ENCODE assay signal across 9 mouse cellular contexts in the genomic region with DNA sequence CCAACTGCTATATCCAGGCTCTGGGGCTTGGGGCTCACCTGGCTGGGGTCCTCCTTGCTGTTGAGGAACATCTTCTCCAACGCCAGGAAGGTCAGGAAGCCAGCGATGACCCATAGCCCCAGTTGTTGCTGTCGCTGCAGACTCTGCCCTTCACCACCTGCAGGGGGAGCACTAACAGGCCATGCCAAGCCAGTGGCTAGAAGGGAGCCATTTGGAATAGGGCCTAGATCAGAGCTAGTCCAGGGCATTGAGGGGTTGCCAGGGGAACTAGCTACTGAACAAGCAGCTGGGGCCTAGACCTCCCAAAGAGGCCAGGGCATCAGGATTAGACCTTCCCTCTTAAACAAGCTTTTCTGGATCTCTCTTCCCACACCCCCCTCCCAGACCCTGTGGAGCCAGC. TPM values are rescaled to one million over a fixed set of nuclear protein-coding genes. Genes with fewer than 3 reads are reported as not detected.
DNase-seq lines count a peak whose midpoint lies in the region; ATAC-seq and TF ChIP-seq lines count a peak whose summit lies in the region.
"Had no signal": no experiment of that assay in that cellular context is flagged by ENCODE, and none has a peak within 500 bp of the region (broad histone marks: within the 10 kb centered on the region; RNA-seq: fewer than 3 reads in every experiment).

No protein-coding gene starts in this region.

- no peak for ATAC-seq in midbrain, embryonic 14.5 days (ENCODE audit: low FRiP score, low TSS enrichment)
- no peak for ATAC-seq in midbrain, embryonic 13.5 days
- no peak for ATAC-seq in kidney, postnatal 0 days (replicated peaks; ENCODE audit: low FRiP score, low read depth)
- ATAC-seq: Patski had no signal

- H3K4me2 ChIP-seq in midbrain, embryonic 14.5 days (ENCODE audit: low read length) = no peak overlapping the region
- no peak overlapping the region for H3K4me2 ChIP-seq in midbrain, embryonic 13.5 days (replicated peaks)
- no peak overlapping the region for H3K4me2 ChIP-seq in kidney, postnatal 0 days (ENCODE audit: low read length)
- no peak overlapping the region for H3K4me2 ChIP-seq in myocyte (ENCODE audit: low read depth)

- peak; percentile 68 for TF ChIP-seq CTCF in brain, embryonic 14.5 days (IDR thresholded peaks at IDR 0.05; ENCODE audit: borderline replicate concordance, extremely low read depth, insufficient read depth, insufficient read length)
- peak; percentile 74 for TF ChIP-seq CTCF in kidney, postnatal 0 days (IDR thresholded peaks at IDR 0.05; ENCODE audit: low read depth)

- WGBS in midbrain, embryonic 14.5 days = 47% methylated on average over 3 of the region's 3 CpGs
- 46% methylated on average over 3 of the region's 3 CpGs for WGBS in midbrain, embryonic 13.5 days
- WGBS in kidney, postnatal 0 days = 43% methylated on average over 3 of the region's 3 CpGs

- H3ac ChIP-seq in myocyte (ENCODE audit: control insufficient read depth, insufficient read length) = no peak overlapping the region

- H3K27me3 ChIP-seq in midbrain, embryonic 14.5 days (ENCODE audit: control insufficient read depth, insufficient read depth, low read length) = no peaks in the 10 kb centered on the region
- no peaks in the 10 kb centered on the region for H3K27me3 ChIP-seq in midbrain, embryonic 13.5 days
- H3K27me3 ChIP-seq in kidney, postnatal 0 days (ENCODE audit: insufficient read depth, low read length) = no peaks in the 10 kb centered on the region
- H3K27me3 ChIP-seq in myocyte (ENCODE audit: control insufficient read depth, insufficient read depth, insufficient read length) = no peaks in the 10 kb centered on the region
- H3K27me3 ChIP-seq: Patski had no signal

- no peak for TF ChIP-seq POLR2A in brain, embryonic 14.5 days (IDR thresholded peaks at IDR 0.05; ENCODE audit: borderline replicate concordance, extremely low read depth, insufficient read depth, insufficient read length, poor library complexity, severe bottlenecking)
- TF ChIP-seq POLR2A in myocyte (IDR thresholded peaks at IDR 0.05; ENCODE audit: insufficient read length, low read depth) = no peak

- no peaks in the 10 kb centered on the region for H3K79me2 ChIP-seq in myocyte (ENCODE audit: control insufficient read depth, insufficient read depth)

- peaks cover 15% of the 10 kb centered on the region for H3K4me1 ChIP-seq in midbrain, embryonic 14.5 days (ENCODE audit: control insufficient read depth, insufficient read depth, low read length)
- peaks cover 18% of the 10 kb centered on the region for H3K4me1 ChIP-seq in midbrain, embryonic 13.5 days (replicated peaks)
- H3K4me1 ChIP-seq in kidney, postnatal 0 days (replicated peaks; ENCODE audit: insufficient read depth, low read length) = peaks cover 11% of the 10 kb centered on the region; the same call in 1 of the 2 replicates

- DNase-seq in cerebellum, adult 18-20 months = peak; percentile 51 to 53
- no peak for DNase-seq in cerebellum, adult 11-12 months
- DNase-seq in midbrain, embryonic 14.5 days = peak; percentile 58
- peak; percentile 63 for DNase-seq in brain, embryonic 14.5 days (ENCODE audit: low read depth)
- DNase-seq in kidney, postnatal 0 days (ENCODE audit: low spot score) = peak; percentile 50
- DNase-seq in ovary, adult 18-20 months (ENCODE audit: low spot score) = no peak

- H3K9me3 ChIP-seq in midbrain, embryonic 14.5 days (ENCODE audit: control insufficient read depth, low read length) = no peaks in the 10 kb centered on the region
- no peaks in the 10 kb centered on the region for H3K9me3 ChIP-seq in midbrain, embryonic 13.5 days
- H3K9me3 ChIP-seq in kidney, postnatal 0 days (replicated peaks; ENCODE audit: low read length) = no peaks in the 10 kb centered on the region

- H3K9ac ChIP-seq in midbrain, embryonic 14.5 days (replicated peaks; ENCODE audit: low read length) = no peak overlapping the region
- H3K9ac ChIP-seq in midbrain, embryonic 13.5 days (replicated peaks) = no peak overlapping the region
- no peak overlapping the region for H3K9ac ChIP-seq in kidney, postnatal 0 days (ENCODE audit: low read depth, low read length)

- no peak overlapping the region for H3K27ac ChIP-seq in midbrain, embryonic 14.5 days (replicated peaks; ENCODE audit: low read depth, low read length)
- H3K27ac ChIP-seq in midbrain, embryonic 13.5 days = no peak overlapping the region; the same call in 1 of the 2 replicates
- no peak overlapping the region for H3K27ac ChIP-seq in kidney, postnatal 0 days

- peaks cover 55% of the 10 kb centered on the region for H3K36me3 ChIP-seq in midbrain, embryonic 14.5 days (ENCODE audit: control insufficient read depth, insufficient read depth, low read length)
- peaks cover 72% of the 10 kb centered on the region for H3K36me3 ChIP-seq in midbrain, embryonic 13.5 days
- H3K36me3 ChIP-seq in kidney, postnatal 0 days (ENCODE audit: insufficient read depth, low read length) = peaks cover 36% of the 10 kb centered on the region
- peaks cover 4% of the 10 kb centered on the region for H3K36me3 ChIP-seq in myocyte (ENCODE audit: control insufficient read depth, insufficient read depth)

- H3K4me3 ChIP-seq in midbrain, embryonic 14.5 days (replicated peaks; ENCODE audit: low read depth, low read length) = no peak overlapping the region
- no peak overlapping the region for H3K4me3 ChIP-seq in midbrain, embryonic 13.5 days (replicated peaks)
- H3K4me3 ChIP-seq in kidney, postnatal 0 days (replicated peaks; ENCODE audit: low read depth, low read length) = no peak overlapping the region
- no peak overlapping the region for H3K4me3 ChIP-seq in myocyte

TF ChIP-seq in myocyte, 11 proteins besides CTCF, POLR2A, EP300 and RAD21:
- TF ChIP-seq CEBPB (IDR thresholded peaks at IDR 0.05; ENCODE audit: insufficient read depth, poor library complexity, severe bottlenecking) (no peak), POLR2AphosphoS2 (IDR thresholded peaks at IDR 0.05; ENCODE audit: insufficient read length, low read depth) (peak; percentile 76)

RNA-seq across cellular contexts. Expression of gene Slc39a13, which starts 4.7 kb away (rescaled TPM):
- 21.9 and 26.7 TPM in 2 replicates for polyA plus RNA-seq in midbrain, embryonic 14.5 days (2014; fragmentation: Nextera tagmentation; extraction: Ambion mirVana)
- polyA plus RNA-seq in midbrain, embryonic 13.5 days (2015; fragmentation: Nextera tagmentation; extraction: Ambion mirVana) = 25.0 and 29.4 TPM in 2 replicates
- 50.7 and 58.1 TPM in 2 replicates for polyA plus RNA-seq in brain, embryonic 14.5 days (2012; rRNA removed)
- 39.9 and 41.8 TPM in 2 replicates for polyA plus RNA-seq in kidney, postnatal 0 days (2015; fragmentation: Nextera tagmentation; extraction: Ambion mirVana)
- 41.1 TPM for polyA plus RNA-seq in myocyte (2012; fragmentation: generic; extraction: Trizol)

RNA-seq across cellular contexts. Expression of gene Psmc3, which starts 11.7 kb away (rescaled TPM):
- polyA plus RNA-seq in midbrain, embryonic 14.5 days (2014; fragmentation: Nextera tagmentation; extraction: Ambion mirVana) = 232 and 271 TPM in 2 replicates
- polyA plus RNA-seq in midbrain, embryonic 13.5 days (2015; fragmentation: Nextera tagmentation; extraction: Ambion mirVana) = 251 and 254 TPM in 2 replicates
- 159 and 160 TPM in 2 replicates for polyA plus RNA-seq in brain, embryonic 14.5 days (2012; rRNA removed)
- 287 and 307 TPM in 2 replicates for polyA plus RNA-seq in kidney, postnatal 0 days (2015; fragmentation: Nextera tagmentation; extraction: Ambion mirVana)
- 688 TPM for polyA plus RNA-seq in myocyte (2012; fragmentation: generic; extraction: Trizol)

RNA-seq across cellular contexts. Expression of gene Spi1, which starts 16.6 kb away (rescaled TPM):
- 1.2 and 2.4 TPM in 2 replicates for polyA plus RNA-seq in midbrain, embryonic 14.5 days (2014; fragmentation: Nextera tagmentation; extraction: Ambion mirVana)
- polyA plus RNA-seq in midbrain, embryonic 13.5 days (2015; fragmentation: Nextera tagmentation; extraction: Ambion mirVana) = 1.8 and 3.0 TPM in 2 replicates
- 5.1 and 5.3 TPM in 2 replicates for polyA plus RNA-seq in brain, embryonic 14.5 days (2012; rRNA removed)
- polyA plus RNA-seq in kidney, postnatal 0 days (2015; fragmentation: Nextera tagmentation; extraction: Ambion mirVana) = 4.4 and 6.0 TPM in 2 replicates
- 0.04 TPM for polyA plus RNA-seq in myocyte (2012; fragmentation: generic; extraction: Trizol)

RNA-seq across cellular contexts. Expression of gene Rapsn, which starts 30.1 kb away (rescaled TPM):
- 0.57 TPM in 2 replicates for polyA plus RNA-seq in midbrain, embryonic 14.5 days (2014; fragmentation: Nextera tagmentation; extraction: Ambion mirVana)
- 0.48 and 0.54 TPM in 2 replicates for polyA plus RNA-seq in midbrain, embryonic 13.5 days (2015; fragmentation: Nextera tagmentation; extraction: Ambion mirVana)
- polyA plus RNA-seq in brain, embryonic 14.5 days (2012; rRNA removed) = 0.83 and 1.1 TPM in 2 replicates
- 5.7 and 6.1 TPM in 2 replicates for polyA plus RNA-seq in kidney, postnatal 0 days (2015; fragmentation: Nextera tagmentation; extraction: Ambion mirVana)
- 199 TPM for polyA plus RNA-seq in myocyte (2012; fragmentation: generic; extraction: Trizol)

RNA-seq across cellular contexts. Expression of gene Mybpc3, which starts 52.4 kb away (rescaled TPM):
- polyA plus RNA-seq in midbrain, embryonic 14.5 days (2014; fragmentation: Nextera tagmentation; extraction: Ambion mirVana) = not detected in 2 replicates
- not detected in 2 replicates for polyA plus RNA-seq in midbrain, embryonic 13.5 days (2015; fragmentation: Nextera tagmentation; extraction: Ambion mirVana)
- 0.03 TPM in 1 of 2 replicates, not detected in the other for polyA plus RNA-seq in brain, embryonic 14.5 days (2012; rRNA removed)
- 0.08 and 0.13 TPM in 2 replicates for polyA plus RNA-seq in kidney, postnatal 0 days (2015; fragmentation: Nextera tagmentation; extraction: Ambion mirVana)
- 0.05 TPM for polyA plus RNA-seq in myocyte (2012; fragmentation: generic; extraction: Trizol)
- polyA plus RNA-seq: Patski had no signal

Comparison
In these comparisons a context has a peak if more than half of its experiments do, and no peak if none do; other contexts are left out.
1. DNase-seq: peak in cerebellum, adult 18-20 months (2 of 2), midbrain, embryonic 14.5 days (single experiment), brain, embryonic 14.5 days (single experiment) and kidney, postnatal 0 days (single experiment); none in cerebellum, adult 11-12 months (single experiment) and ovary, adult 18-20 months (single experiment).